Mouse (Mus musculus) embryonic facial prominence, embryonic 11.5 days (tissue): ENCODE measurements at regions not wholly inside any gene's neighbourhood (a gene's known extent, or its start where the extent isn't known, plus 50 kb on each side); places are given as distances from the start of the nearest gene placed in this dataset.

ENCODE experiments used
- ATAC-seq: fragments of 200-750 bp; cut with Nextera tagmentation; replicated peaks from 2 replicates; pipeline ENCODE4 v1.8.0; 2017; ENCODE audit warnings: low read depth; ENCODE audit not compliant: insufficient number of reproducible peaks, low FRiP score, low TSS enrichment
- DNase-seq: peaks from one replicate; pipeline ENCODE4 v3.0.0-alpha.2; 2015; ENCODE audit warnings: low spot score
- H3K27ac ChIP-seq: fragments of 300-500 bp; sonication (generic); replicated peaks from 2 replicates; pipeline ENCODE4 v1.5.1; 2014; ENCODE audit warnings: mild to moderate bottlenecking, low read depth, low read length, control low read depth
- H3K27me3 ChIP-seq: fragments of 300-500 bp; sonication (generic); 2 replicates; pipeline ENCODE4 v1.6.1; 2014; ENCODE audit warnings: mild to moderate bottlenecking, low read length, moderate library complexity, mixed read lengths; ENCODE audit not compliant: control insufficient read depth, insufficient read depth
- H3K36me3 ChIP-seq: fragments of 300-500 bp; sonication (generic); replicated peaks from 2 replicates; pipeline ENCODE4 v1.6.1; 2014; ENCODE audit warnings: low read depth, mild to moderate bottlenecking, low read length, moderate library complexity, mixed read lengths; ENCODE audit not compliant: control insufficient read depth, insufficient read depth
- H3K4me1 ChIP-seq: fragments of 300-500 bp; sonication (generic); 2 replicates; pipeline ENCODE4 v1.6.1; 2014; ENCODE audit warnings: low read length, mixed read lengths; ENCODE audit not compliant: control insufficient read depth, insufficient read depth
- H3K4me2 ChIP-seq: fragments of 300-500 bp; sonication (generic); 2 replicates; pipeline ENCODE4 v1.6.1; 2014; ENCODE audit warnings: low read depth, mild to moderate bottlenecking, control low read depth, low read length, moderate library complexity
- H3K4me3 ChIP-seq: fragments of 300-500 bp; sonication (generic); 2 replicates; pipeline ENCODE4 v1.5.1; 2014; ENCODE audit warnings: low read depth, low read length, control low read depth
- H3K9ac ChIP-seq: fragments of 300-500 bp; sonication (generic); replicated peaks from 2 replicates; pipeline ENCODE4 v1.6.1; 2014; ENCODE audit warnings: mild to moderate bottlenecking, control low read depth, low read length
- H3K9me3 ChIP-seq: fragments of 300-500 bp; sonication (generic); replicated peaks from 2 replicates; pipeline ENCODE4 v1.6.1; 2016; ENCODE audit warnings: mild to moderate bottlenecking, low read length, inconsistent platforms, mixed read lengths; ENCODE audit not compliant: control insufficient read depth
- WGBS: fragments of 180-500 bp; shearing (Covaris S2); extraction: QIAGEN DNeasy Blood & Tissue Kit; methylation state at CpG from one replicate; pipeline ENCODE4 v1.1.7; 2014; 5-methylcytosine and 5-hydroxymethylcytosine counted together

GRCm38 (mm10) chr6:53233777-53234176, 53.3 kb upstream of the Creb5 start:
- ATAC-seq: no peak
- Histone ChIP-seq H3K4me2 (no peak overlapping the region), H3K36me3 (no peaks in the 10 kb centered on the region), H3K4me1 (no peaks in the 10 kb centered on the region), H3K9me3 (no peaks in the 10 kb centered on the region), H3K27ac (no peak overlapping the region), H3K27me3 (no peaks in the 10 kb centered on the region), H3K9ac (no peak overlapping the region), H3K4me3 (no peak overlapping the region)
- DNase-seq: no peak
- WGBS: 74% methylated on average over 4 of the region's 4 CpGs

GRCm38 (mm10) chr6:53232616-53233015, 54.5 kb upstream of the Creb5 start:
- no peak for ATAC-seq
- no peaks in the 10 kb centered on the region for H3K36me3 ChIP-seq
- no peak overlapping the region for H3K4me3 ChIP-seq
- no peak for DNase-seq
- H3K27ac ChIP-seq: no peak overlapping the region
- no peaks in the 10 kb centered on the region for H3K27me3 ChIP-seq
- no peak overlapping the region for H3K9ac ChIP-seq
- 73% methylated on average over 5 of the region's 5 CpGs for WGBS
- no peaks in the 10 kb centered on the region for H3K9me3 ChIP-seq
- no peaks in the 10 kb centered on the region for H3K4me1 ChIP-seq
- H3K4me2 ChIP-seq: no peak overlapping the region

- H3K36me3 ChIP-seq: no peaks in the 10 kb centered on the region
- no peaks in the 10 kb centered on the region for H3K27me3 ChIP-seq
- DNase-seq (no peak), ATAC-seq (no peak)
- WGBS: 19% methylated on average over 6 of the region's 6 CpGs
- no peak overlapping the region for H3K4me2 ChIP-seq
- H3K27ac ChIP-seq: no peak overlapping the region
- H3K9me3 ChIP-seq: no peaks in the 10 kb centered on the region
- H3K9ac ChIP-seq: no peak overlapping the region
- no peak overlapping the region for H3K4me3 ChIP-seq
- no peaks in the 10 kb centered on the region for H3K4me1 ChIP-seq
These were observed 57.7 kb upstream of the Creb5 start for GRCm38 (mm10) chr6:53229350-53229749.

- Histone ChIP-seq H3K9me3 (no peaks in the 10 kb centered on the region), H3K4me1 (no peaks in the 10 kb centered on the region), H3K9ac (no peak overlapping the region), H3K36me3 (no peaks in the 10 kb centered on the region), H3K27me3 (no peaks in the 10 kb centered on the region), H3K4me3 (no peak overlapping the region), H3K27ac (no peak overlapping the region), H3K4me2 (no peak overlapping the region)
- DNase-seq (no peak), ATAC-seq (no peak)
- WGBS: 58% methylated on average over 8 of the region's 8 CpGs
These were observed 65.0 kb upstream of the Creb5 start for GRCm38 (mm10) chr6:53222104-53222503.

- Histone ChIP-seq H3K27me3 (no peaks in the 10 kb centered on the region), H3K9me3 (no peaks in the 10 kb centered on the region), H3K27ac (no peak overlapping the region), H3K4me1 (no peaks in the 10 kb centered on the region), H3K4me2 (no peak overlapping the region), H3K36me3 (no peaks in the 10 kb centered on the region), H3K9ac (no peak overlapping the region), H3K4me3 (no peak overlapping the region)
- DNase-seq: no peak
- WGBS: 74% methylated on average over 4 of the region's 4 CpGs
- no peak for ATAC-seq
These were observed 65.4 kb upstream of the Creb5 start for GRCm38 (mm10) chr6:53221668-53222005.

- H3K4me3 ChIP-seq: no peak overlapping the region
- H3K27me3 ChIP-seq: no peaks in the 10 kb centered on the region
- 78% methylated on average over 18 of the region's 18 CpGs for WGBS
- DNase-seq: no peak
- no peak overlapping the region for H3K4me2 ChIP-seq
- no peaks in the 10 kb centered on the region for H3K36me3 ChIP-seq
- no peak for ATAC-seq
- no peak overlapping the region for H3K27ac ChIP-seq
- H3K4me1 ChIP-seq: no peaks in the 10 kb centered on the region
- no peaks in the 10 kb centered on the region for H3K9me3 ChIP-seq
- no peak overlapping the region for H3K9ac ChIP-seq
These were observed 66.0 kb upstream of the Creb5 start for GRCm38 (mm10) chr6:53220784-53221667.

- H3K27me3 ChIP-seq: no peaks in the 10 kb centered on the region
- H3K9me3 ChIP-seq: no peaks in the 10 kb centered on the region
- no peak overlapping the region for H3K9ac ChIP-seq
- no peak overlapping the region for H3K4me2 ChIP-seq
- H3K27ac ChIP-seq: no peak overlapping the region
- H3K4me3 ChIP-seq: no peak overlapping the region
- DNase-seq (peak; percentile 59), ATAC-seq (peak; percentile 80; the same call in 1 of the 2 replicates)
- no peaks in the 10 kb centered on the region for H3K4me1 ChIP-seq
- no peaks in the 10 kb centered on the region for H3K36me3 ChIP-seq
- WGBS: 39% methylated on average over 10 of the region's 10 CpGs
These were observed 68.2 kb upstream of the Creb5 start for GRCm38 (mm10) chr6:53218871-53219286.

- H3K27me3 ChIP-seq: no peaks in the 10 kb centered on the region
- no peak overlapping the region for H3K4me3 ChIP-seq
- H3K4me1 ChIP-seq: no peaks in the 10 kb centered on the region
- no peak overlapping the region for H3K4me2 ChIP-seq
- 52% methylated on average over 10 of the region's 10 CpGs for WGBS
- no peak overlapping the region for H3K9ac ChIP-seq
- DNase-seq (peak; percentile 71), ATAC-seq (no peak)
- no peak overlapping the region for H3K27ac ChIP-seq
- H3K9me3 ChIP-seq: no peaks in the 10 kb centered on the region
- no peaks in the 10 kb centered on the region for H3K36me3 ChIP-seq
These were observed 69.6 kb upstream of the Creb5 start for GRCm38 (mm10) chr6:53217234-53218015.
